Mouse (Mus musculus) testis, adult 2 months (tissue): ENCODE data around the gene Gm15557.

Source experiments
- CTCF ChIP-seq: fragments of 200-500 bp; IDR thresholded peaks from 2 replicates; pipeline ENCODE4 v1.5.1; 2012; ENCODE audit warnings: low read depth, mild to moderate bottlenecking, inconsistent platforms, low read length, moderate library complexity; ENCODE audit not compliant: control insufficient read depth, insufficient read depth, insufficient replicate concordance
- POLR2A ChIP-seq: fragments of 200-500 bp; IDR thresholded peaks from 2 replicates; pipeline ENCODE4 v1.6.1; 2012; ENCODE audit warnings: low read depth, mild to moderate bottlenecking, inconsistent platforms, low read length, moderate library complexity; ENCODE audit not compliant: control insufficient read depth

- TF ChIP-seq CTCF, result no peak
- no peak for TF ChIP-seq POLR2A
Observed at GRCm38 (mm10) chr2:155974087-155974731, 33.7 kb downstream of the Gm15557 start.
